Mouse (Mus musculus): ENCODE results near the gene Tmco1.

DNA sequence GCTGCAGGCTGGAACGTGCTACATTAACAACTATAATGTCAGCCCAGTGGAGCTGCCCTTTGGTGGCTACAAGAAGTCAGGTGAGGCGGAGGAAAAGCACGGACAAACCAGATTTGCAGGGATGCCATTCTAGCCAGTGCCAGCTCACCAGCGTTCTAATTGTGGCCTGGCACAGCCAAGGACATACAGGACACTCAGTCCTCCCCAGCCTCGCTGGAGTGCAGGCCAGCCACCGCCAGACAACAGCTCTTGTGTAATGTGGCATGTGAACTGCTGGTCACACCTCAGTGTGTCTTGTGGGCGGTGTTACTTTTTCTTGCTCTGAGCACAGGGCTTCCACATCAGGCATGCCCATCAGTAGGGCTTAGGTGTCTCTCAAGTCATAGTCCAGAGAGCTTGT is 57.6 kb downstream of the Tmco1 start:
- TF ChIP-seq CTCF (IDR thresholded peaks at IDR 0.05) (no peak), POLR2A (IDR thresholded peaks at IDR 0.05; ENCODE audit: insufficient read depth, low read depth, low read length) (no peak; the same call in 1 of the 2 replicates), EP300 (IDR thresholded peaks at IDR 0.05; ENCODE audit: insufficient read depth, low read depth, low read length) (peak; percentile 99)
